Mouse (Mus musculus) ovary, postnatal 36 days (tissue): ENCODE measurements around the gene Esr2.
"Not testable (repeated sequence)": the region's sequence is repeated elsewhere in the genome, so short reads cannot be mapped to it uniquely, and the experiment has no call there.

Experiments used
- DNase-seq: peaks from one replicate; pipeline ENCODE4 v3.0.0; 2022; ENCODE audit warnings: low spot score, mixed read lengths

The Esr2 gene

DNA sequence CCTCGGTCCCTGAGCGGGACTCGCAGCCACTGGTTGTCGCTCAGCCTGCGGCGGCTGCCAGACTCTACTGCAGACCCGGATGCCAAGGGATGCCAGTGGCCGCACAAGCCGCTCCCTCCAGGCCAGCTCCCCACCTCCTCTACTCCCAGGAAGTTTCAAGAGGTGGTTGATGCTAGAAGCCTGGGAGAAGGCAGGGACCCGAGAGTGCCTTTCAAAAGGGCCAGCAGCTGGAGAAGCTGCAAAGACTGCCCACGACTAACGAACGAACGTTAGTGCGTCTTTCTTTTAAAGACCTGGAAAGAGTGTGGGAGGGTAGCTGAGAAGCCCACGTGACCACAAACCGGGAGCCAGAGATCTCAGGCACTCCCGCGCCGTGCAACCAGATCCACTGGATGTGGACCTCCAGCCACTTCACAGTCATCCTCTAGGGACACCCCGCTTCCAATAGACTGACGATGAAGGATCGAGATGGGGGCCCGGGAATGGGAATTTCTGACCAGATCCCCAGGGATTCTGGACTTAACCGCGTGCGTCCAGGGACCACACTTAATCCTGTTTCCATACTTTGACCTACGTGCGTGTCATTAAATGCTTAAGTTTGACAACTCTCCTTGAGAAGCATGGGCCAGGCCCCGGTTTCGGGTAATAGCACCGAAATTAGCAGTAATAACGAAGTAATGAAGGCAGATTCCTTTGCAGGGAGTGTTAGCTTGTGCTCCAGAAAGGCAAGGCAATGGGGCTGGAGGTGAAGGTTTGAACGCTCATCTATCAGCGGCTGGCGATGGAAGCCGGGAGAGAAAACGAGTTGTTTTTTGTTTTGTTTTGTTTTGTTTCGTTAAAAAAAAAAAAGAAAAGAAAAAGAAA lies at the start of gene Esr2:
Gene Esr2, minus strand, starts transcription at position 260 of the 864 bp plus-strand sequence.
- DNase-seq, result peak; percentile 70

GRCm38 (mm10) chr12:76222104-76222503 lies 45.0 kb upstream of the Esr2 start:
- DNase-seq, result not testable (repeated sequence)

DNA sequence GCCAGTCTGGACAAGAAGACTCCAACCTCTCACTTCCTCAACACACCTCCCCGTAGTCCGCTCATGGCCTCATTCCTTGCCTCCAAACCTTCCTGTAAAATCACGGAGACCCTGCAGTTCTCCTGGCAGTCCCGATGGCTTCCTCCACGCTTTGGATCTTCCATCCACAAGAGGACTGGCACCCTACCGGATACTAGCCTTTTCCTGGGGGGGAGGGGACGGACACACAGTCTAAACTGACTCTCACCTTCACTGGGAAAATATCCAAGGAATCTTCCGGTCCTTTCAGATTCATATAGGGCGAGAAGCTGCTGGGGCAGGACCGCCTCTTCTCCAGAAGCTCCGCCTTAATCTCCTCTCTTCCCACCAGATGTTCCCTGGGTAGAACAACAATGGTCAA lies 39.7 kb upstream of the Esr2 start:
- DNase-seq, result no peak

- no peak for DNase-seq
These were observed 38.1 kb upstream of the Esr2 start for GRCm38 (mm10) chr12:76215121-76215520.

- no peak for DNase-seq
These were observed 32.4 kb upstream of the Esr2 start for GRCm38 (mm10) chr12:76209429-76209974.

GRCm38 (mm10) chr12:76200326-76200725 lies 23.3 kb upstream of the Esr2 start:
- no peak for DNase-seq

DNA sequence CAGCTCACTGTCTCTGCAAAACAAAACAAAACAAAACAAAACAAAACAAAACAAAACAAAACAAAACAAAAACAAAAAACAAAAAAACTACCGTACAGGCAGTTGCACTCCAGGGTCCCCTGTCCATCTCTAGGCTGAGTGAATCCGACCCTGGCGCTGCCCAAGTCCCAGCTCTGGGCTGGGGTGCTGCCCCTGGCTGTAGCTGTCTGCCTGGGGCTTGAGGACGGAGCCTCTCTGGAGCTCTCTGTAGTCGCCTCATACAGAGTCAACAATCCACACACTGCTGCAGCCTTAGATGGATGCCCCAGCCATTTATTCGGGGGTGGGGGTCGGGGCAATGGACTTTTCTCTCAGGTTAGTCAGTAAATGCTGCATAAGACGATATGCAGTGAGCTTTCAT lies 20.0 kb upstream of the Esr2 start:
- DNase-seq, result no peak

DNA sequence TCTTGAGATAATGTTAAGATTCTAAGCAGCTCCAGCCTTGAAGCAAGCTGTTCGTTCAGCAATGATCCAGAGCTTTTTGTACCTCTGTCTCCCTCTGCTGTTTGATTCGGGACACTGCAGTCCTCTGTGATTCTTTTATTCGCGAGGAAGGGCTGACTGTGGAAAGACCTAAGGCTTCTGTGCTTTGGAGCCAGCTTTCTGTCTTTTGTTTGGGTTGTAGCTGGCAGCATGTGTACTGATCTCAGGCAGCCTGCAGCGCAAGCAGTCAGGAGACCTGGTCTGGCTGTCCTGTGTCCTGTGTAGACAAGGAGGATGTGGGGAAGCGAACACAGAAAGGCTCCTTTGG lies 19.6 kb upstream of the Esr2 start:
- peak; percentile 63 for DNase-seq

DNA sequence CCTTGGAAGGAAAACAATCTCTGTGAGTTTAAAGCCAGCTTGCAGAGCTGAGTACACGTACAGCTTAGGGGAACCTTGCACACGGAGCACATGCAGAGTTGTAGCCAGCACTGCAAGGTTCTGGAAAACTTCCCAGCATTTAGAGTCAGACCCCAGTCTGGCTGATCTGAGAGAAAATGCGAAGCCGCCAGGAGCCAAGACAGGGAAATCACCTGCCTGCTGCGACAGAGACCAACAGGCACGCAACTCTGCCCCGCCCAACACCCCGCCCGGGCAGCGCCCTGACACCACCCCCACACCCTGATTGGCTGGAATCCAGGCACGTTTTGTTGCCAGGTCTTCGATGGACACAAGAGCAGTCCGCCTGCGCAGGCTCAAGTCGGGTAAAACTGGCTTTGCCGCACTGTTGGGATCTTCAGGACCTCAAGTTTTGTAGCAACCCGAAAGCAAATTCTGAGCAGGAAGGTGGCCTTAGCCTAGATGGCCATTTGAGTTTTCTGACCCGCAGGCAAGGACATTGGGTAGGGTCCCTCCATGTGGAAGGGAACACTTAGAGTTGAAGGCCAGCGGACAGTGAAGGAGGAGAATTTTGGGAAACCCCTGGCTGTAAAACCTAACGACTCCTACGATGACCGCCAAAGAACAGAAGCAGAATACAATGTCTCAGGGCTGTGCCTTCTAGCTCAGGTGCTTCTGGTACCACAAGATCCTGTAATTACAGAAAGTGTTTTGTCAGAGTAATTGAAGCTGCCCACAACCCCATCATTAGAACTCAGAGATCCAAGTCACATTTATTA lies 19.1 kb upstream of the Esr2 start:
- peak; percentile 90 for DNase-seq

GRCm38 (mm10) chr12:76194526-76194925 lies 17.5 kb upstream of the Esr2 start:
- no peak for DNase-seq

DNA sequence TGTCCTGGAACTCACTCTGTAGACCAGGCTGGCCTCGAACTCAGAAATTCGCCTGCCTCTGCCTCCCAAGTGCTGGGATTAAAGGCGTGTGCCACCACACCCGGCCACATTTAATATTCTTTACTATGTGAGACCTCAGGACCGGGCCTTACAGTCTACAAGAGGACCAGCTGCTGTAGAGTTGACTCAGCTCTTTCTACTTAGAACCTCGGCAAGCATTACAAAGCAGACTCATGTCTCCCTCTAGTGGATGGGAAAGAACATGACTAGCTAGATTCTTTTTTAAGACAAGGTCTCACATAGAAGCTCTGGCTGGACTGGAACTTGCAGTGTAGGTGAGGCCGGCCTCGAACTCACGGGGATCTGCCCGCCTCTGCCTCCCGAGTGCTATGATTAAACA lies 13.9 kb upstream of the Esr2 start:
- DNase-seq, result no peak

DNA sequence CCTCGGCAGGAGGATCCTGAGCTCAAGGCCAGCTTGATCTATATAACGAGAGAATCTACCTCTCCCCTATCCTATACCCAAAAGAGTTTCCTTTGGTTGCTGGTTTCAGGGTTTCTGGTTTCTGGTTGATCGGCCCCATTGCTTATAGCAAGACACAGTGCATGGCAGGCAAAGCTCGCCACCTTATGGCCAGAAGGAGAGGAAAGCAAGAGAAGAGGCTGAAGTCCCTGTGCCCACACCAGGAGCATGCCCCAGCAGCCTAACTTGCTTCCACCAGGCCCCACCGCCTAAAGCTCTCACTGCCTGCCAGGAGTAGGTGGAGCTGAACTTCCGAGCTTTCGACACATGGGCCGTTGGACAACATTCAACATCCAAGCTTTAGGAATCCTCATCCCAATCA lies 10.8 kb upstream of the Esr2 start:
- DNase-seq, result peak; percentile 56

- no peak for DNase-seq
These were observed 9.4 kb upstream of the Esr2 start for GRCm38 (mm10) chr12:76186473-76186872.

DNA sequence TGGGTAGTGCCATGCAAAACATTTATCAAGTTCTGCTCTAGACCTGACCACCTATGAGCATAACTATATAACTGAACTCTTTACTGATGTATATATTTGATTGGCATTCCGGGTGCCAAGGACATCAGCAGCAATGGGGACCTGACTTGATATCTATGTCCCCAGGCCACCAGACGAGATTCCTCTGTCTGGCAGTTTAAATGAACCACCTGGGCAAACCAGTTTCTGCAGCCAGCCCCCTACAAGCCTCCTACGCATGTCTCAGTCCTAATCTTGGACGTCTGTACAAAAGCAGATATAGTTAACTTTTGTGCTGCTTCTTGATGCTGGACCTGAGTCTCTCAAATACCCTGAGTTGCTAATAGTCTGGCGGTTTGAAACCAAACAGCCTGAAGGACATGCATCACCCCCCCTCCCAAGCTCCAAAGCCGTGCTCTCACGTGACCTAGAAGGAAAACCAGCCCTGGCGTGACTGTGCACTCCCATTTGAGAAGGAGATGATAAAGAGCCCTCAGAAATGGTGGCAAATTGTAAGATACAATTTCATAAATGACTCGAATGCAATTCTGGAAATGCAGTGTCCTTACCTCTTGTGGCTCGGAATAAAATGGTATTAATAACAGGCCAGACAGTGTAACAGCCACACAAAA lies 8.2 kb upstream of the Esr2 start:
- peak; percentile 44 for DNase-seq

DNA sequence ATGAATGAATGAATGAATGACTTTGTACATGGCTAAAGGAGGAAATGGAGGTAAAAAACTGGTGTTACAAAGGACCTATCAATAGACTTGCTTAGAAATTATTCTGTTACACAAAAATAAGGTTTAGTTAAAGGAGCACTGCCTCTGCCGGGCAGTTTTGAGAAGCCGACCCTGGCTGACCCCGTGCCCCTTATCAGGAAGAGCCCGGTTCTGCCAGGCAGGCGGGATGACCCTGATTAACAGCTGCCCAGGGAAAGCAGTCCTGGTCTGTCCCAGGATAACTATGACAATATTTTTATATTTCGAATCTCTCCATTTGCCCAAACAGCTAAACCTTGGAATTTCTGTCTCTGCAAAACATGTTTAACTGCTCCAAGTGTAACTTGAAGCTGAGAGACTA lies 7.2 kb upstream of the Esr2 start:
- peak; percentile 69 for DNase-seq

- DNase-seq, result no peak
These were observed 5.8 kb upstream of the Esr2 start for GRCm38 (mm10) chr12:76182831-76183230.

DNA sequence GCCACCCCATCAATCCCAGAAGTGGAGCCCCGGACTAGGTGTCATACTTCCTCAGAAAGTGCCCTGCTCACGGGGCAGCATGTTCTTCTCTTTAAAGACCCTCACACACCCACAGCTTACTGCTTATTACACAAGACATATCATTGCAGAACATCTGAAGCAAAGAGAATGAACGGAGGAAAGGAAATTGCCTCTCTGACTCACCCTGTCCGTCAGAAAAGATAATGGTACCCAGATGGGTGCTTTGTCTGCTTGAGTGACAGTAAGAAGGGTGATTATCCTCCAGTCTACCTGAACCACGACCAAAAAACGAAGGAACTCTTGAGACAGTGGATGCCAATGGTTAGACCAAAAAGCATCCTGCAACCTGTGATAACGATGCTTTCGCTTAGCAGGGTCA lies 4.4 kb upstream of the Esr2 start:
- no peak for DNase-seq

DNA sequence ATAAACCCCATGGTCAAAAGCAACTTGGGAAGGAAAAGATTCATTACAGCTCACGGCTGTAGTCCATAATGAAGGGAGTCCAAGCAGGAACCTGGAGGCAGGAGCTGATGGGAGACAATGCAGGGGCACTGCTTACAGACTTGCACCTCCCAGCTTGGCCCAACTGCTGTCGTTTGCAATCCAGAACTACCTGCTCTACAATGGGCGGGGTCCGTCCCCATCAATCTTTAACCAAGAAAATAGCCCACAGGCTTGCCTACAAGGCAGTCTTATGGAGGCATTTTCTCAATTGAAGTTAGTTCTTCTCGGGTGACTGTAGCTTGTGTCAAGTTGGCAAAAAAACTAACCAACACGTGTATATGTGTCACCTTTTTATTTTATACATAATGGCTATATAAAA lies 3.4 kb upstream of the Esr2 start:
- DNase-seq, result no peak

DNA sequence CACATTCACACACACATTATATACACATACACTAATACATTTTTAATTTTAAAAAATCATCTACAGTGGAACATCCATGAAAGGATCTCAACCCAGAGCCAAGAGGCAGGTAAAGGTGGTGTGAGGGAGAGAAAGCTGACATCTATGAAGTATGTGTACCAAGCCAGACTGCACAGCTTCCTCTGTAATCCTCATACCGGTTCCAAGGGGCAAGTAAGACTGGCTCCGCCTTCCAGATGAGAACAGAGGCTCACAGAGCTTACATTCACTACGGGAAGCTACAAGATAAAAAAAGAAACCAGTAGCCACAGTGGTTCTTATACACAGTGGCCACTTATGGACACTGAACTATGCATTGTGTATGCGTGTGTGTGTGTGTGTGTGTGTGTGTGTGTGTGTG lies 2.5 kb upstream of the Esr2 start:
- no peak for DNase-seq

DNA sequence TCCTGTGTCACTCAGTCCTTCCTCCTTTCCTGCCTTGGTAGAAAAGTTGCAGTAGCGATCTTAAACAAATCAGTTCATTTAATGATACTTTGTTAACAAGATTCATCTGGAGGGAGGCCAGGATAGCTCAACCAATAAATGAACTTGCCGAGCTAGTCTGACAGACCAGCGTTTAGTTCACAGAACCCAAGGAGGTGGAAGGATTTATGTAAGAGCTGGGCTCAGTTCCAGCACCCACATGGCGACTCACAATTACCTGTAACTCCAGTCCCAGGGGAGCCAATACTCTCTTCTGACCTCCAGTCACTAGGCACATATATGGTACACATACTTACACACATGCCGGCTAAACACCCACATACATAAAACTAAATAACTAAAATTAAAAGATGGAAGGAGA lies 2.0 kb upstream of the Esr2 start:
- DNase-seq, result no peak

DNA sequence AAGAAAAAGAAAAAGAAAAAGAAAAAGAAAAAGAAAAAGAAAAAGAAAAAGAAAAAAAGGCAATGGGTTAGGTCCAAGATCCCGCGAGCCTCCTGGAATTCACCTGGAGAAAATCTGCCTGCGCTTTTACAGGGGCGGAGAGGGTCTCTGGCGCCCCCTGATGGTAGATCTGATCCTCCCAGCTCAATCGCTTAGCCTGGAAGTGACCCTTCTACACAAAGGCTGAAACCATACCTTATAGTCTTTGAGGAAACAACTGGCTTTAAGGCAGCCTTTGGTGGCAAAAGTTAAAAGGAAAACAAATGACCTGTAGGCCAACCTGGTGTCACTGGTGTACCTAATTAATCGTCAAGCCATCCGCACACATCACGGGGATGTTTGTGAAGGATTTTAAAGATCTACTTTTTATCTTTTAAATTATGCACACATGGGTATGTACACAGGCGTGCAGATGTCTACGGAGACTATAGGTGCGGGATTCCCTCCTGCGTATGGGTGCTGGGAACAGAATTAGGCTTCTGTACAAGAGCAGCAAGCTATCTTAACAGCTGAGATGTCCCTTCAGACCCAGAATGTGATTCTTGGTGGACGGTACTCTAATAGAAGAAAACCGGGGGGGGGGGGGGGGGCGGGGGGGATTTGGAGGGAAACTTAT lies 932 bp upstream of the Esr2 start:
- DNase-seq, result peak; percentile 75

- DNase-seq, result no peak
These were observed 11.4 kb downstream of the Esr2 start for GRCm38 (mm10) chr12:76165641-76166040.
